Mouse (Mus musculus): ENCODE measurements at regions not wholly inside any gene's neighbourhood (a gene's known extent, or its start where the extent isn't known, plus 50 kb on each side); places are given as distances from the start of the nearest gene placed in this dataset.
A peak's percentile ranks its signal among the peaks of the same experiment; 100 is the strongest.

DNA sequence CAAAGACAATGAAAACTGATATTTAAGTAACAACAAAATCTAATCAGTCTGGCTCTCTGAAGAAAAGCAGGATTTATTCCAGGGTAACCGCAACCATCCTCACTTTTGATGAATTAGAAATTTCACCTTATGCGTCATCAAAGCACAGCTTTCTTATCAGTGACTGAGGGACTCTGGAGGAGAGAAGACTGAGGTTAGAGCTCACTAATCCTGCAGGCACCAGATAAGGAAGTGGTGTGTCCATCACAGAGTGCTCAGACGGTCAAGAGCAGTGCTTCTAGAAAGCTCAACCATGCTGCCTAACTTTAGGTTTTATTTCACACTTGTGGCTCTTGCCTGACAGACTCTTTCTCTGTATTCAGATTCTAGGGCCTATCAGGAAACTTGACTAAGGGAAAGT, 1021.2 kb upstream of the Adgrl4 start:
- DNase-seq (ENCODE audit: extremely low read depth, low read depth): peak; percentile 4

DNA sequence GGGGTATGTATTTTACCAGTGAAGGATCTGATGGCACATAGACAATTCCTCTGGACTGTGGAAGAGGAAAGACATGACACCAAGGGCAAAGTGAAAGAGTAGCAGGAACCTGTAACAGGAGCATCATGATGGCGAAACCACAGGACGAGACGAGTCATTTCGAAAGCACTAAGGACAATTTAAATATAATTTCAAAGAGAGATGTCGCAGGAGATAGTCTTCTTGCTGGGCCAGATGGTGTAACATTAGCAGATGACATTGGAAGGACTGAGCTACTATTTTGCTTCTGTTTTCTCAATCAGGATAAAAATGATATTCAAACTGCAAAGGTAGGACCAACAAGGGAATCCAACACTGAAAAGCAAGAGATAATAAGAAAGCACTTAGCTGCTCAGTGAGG, 1009.7 kb upstream of the Adgrl4 start:
- DNase-seq (ENCODE audit: extremely low read depth, low read depth): no peak

DNA sequence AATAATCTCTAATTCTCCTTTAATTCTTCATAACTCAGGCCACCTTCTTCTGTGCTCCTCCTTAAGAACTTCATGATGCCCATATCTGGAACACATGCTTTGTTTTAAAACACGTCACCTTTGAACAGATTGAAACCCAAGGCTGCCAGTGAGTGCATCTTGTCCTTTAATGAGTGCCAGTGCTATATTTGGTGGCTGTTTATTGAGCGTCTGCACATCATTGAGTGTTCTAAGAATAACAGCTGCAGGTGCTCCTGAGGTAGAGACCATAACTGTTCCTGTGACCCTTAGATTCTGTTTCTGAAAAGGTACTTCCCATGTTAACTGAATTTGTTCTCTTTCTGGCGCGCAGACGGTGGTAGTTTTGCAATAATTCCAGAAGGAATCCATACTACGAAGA, 1006.4 kb upstream of the Adgrl4 start:
- DNase-seq (ENCODE audit: extremely low read depth, low read depth): no peak

DNA sequence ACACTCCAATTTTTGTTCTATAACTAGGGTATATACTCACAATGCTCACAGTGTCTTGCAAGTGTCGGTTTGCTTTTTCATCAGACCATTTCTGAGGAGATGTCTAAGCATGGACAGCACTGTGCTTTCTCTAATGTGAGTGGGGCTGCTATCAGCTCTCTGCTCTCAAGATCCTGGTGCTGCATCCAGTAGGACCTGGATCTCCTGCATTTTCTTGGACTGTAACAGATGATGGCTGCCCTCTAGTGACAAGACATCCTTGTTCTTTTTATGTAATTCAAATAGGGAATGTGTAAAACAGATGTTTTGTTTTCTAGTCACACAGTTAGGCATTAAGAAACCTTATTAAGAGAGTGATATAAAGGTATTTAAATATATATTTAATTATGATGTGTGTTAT, 1002.5 kb upstream of the Adgrl4 start:
- no peak for DNase-seq (ENCODE audit: extremely low read depth, low read depth)

DNA sequence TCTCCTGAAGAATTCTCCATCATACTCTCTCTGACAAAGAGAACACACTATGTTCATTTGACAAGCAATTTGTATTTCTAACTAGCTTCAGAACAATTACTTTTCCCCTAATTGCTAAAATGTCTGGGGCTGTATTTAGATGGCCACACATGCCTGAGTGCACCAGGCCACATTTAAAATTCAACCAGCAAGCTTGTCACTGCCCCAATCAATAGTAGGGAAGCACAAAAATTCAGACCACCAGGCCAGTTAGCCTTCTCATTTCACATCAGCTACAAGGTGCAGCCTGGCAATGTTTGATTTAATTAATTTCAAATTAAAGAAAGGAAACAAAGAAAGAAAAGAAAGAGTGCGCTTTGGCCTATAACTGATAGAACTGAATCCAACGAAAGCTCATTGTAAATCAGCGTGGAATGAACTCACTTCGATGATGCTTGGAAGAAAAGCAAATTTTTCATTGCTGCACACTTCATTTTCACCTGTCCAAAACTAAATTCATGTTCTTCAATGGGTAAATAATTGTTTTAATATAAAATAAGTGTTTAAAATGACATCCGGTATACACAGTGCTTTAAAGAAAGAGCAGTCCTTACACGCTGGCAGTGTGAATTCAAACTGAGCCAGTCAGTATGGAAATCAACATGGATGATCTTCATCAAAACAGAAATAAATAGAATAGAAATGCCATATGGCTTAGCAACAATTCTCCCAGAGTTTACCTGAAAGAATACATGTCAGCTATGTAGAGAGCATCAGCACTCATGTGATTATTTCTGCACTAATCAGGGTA, 1001.7 kb upstream of the Adgrl4 start:
- no peak for DNase-seq (ENCODE audit: extremely low read depth, low read depth)

Data from MEL-GATA-1-ER (cell line).